Mouse (Mus musculus) hindbrain, embryonic 15.5 days (tissue): ENCODE results near the gene Cx3cl1. TPM values are rescaled to one million over a fixed set of nuclear protein-coding genes. Genes with fewer than 3 reads are reported as not detected.

Source experiments
- ATAC-seq: fragments of 200-750 bp; cut with Nextera tagmentation; 2 replicates; pipeline ENCODE4 v1.8.0; 2017; ENCODE audit warnings: low read depth, moderate number of reproducible peaks, moderate TSS enrichment; ENCODE audit not compliant: low FRiP score
- H3K27ac ChIP-seq: fragments of 300-500 bp; sonication (generic); replicated peaks from 2 replicates; pipeline ENCODE4 v1.5.1; 2015; ENCODE audit warnings: mild to moderate bottlenecking, inconsistent platforms
- H3K27me3 ChIP-seq: fragments of 300-500 bp; sonication (generic); 2 replicates; pipeline ENCODE4 v1.6.1; 2015; ENCODE audit warnings: control low read depth, inconsistent platforms
- H3K36me3 ChIP-seq: fragments of 300-500 bp; sonication (generic); 2 replicates; pipeline ENCODE4 v1.6.1; 2015; ENCODE audit warnings: control low read depth, inconsistent platforms
- H3K4me1 ChIP-seq: fragments of 300-500 bp; sonication (generic); replicated peaks from 2 replicates; pipeline ENCODE4 v1.6.1; 2015; ENCODE audit warnings: control low read depth, inconsistent platforms
- H3K4me2 ChIP-seq: fragments of 300-500 bp; sonication (generic); 2 replicates; pipeline ENCODE4 v1.6.1; 2015; ENCODE audit warnings: moderate library complexity, mild to moderate bottlenecking, inconsistent platforms
- H3K4me3 ChIP-seq: fragments of 300-500 bp; sonication (generic); 2 replicates; pipeline ENCODE4 v1.5.1; 2015; ENCODE audit warnings: mild to moderate bottlenecking, inconsistent platforms
- H3K9ac ChIP-seq: fragments of 300-500 bp; sonication (generic); 2 replicates; pipeline ENCODE4 v1.6.1; 2015; ENCODE audit warnings: inconsistent platforms
- H3K9me3 ChIP-seq: fragments of 300-500 bp; sonication (generic); 2 replicates; pipeline ENCODE4 v1.6.1; 2016; ENCODE audit warnings: control low read depth, inconsistent platforms
- WGBS: fragments of 180-500 bp; shearing (Covaris S2); methylation state at CpG from one replicate; pipeline ENCODE4 v1.1.7; 2015; 5-methylcytosine and 5-hydroxymethylcytosine counted together
- polyA plus RNA-seq: library from polyadenylated mRNA; unstranded; fragments of >200 nt; fragmentation: Nextera tagmentation; extraction: Ambion mirVana; gene quantifications from 2 replicates; pipeline ENCODE4 v1.2.1, GENCODE M21; 2015

Cx3cl1 gene
- polyA plus RNA-seq, 1 experiment from 2014 or later, result 46.3 TPM

DNA sequence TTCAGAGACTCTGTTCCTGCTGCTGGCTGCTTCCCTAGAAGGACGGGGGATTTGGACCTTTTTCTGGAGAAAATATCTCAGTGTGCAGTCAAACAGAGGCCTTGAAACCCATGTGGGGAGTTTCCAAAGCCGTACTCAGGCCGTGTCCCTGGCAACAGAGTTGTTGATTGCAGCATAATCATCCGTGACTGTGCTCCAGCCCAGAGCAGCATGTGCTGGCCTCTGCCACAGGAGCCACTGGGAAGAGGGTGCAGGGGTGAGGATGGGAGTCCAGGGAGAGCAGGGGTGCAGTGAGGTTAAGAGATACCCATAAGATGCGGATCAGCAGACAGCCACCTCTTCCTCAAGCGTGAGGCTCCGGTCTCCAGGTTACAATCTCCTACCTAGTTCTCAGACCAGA, 35.7 kb downstream of the Cx3cl1 start:
- Histone ChIP-seq H3K9ac (no peak overlapping the region), H3K4me3 (no peak overlapping the region), H3K9me3 (no peaks in the 10 kb centered on the region), H3K4me1 (peaks cover 10% of the 10 kb centered on the region), H3K27ac (no peak overlapping the region), H3K27me3 (no peaks in the 10 kb centered on the region), H3K36me3 (no peaks in the 10 kb centered on the region), H3K4me2 (no peak overlapping the region)
- WGBS, result 45% methylated on average over 7 of the region's 7 CpGs
- ATAC-seq, result no peak

DNA sequence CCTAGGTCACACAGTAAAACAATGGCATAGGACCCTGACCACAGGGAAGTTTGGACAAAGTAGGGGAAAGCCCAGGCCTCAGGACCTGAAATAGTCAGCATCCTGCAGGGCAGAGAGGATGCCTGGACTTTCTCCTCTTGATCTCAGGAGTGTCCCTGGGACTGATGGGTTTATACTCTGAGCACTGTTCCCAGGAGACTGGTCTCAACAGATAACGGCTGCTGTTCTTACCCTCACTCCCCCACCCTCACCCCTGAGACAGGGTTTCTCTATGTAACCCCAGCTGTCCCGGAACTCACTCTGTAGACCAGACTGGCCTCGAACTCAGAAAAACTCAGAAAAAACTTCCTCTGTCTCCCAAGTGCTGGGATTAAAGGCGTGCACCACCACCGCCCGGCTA, 36.6 kb downstream of the Cx3cl1 start:
- Histone ChIP-seq H3K4me1 (peaks cover 12% of the 10 kb centered on the region), H3K4me2 (no peak overlapping the region), H3K9ac (no peak overlapping the region), H3K27ac (no peak overlapping the region), H3K36me3 (no peaks in the 10 kb centered on the region), H3K4me3 (no peak overlapping the region), H3K9me3 (no peaks in the 10 kb centered on the region), H3K27me3 (no peaks in the 10 kb centered on the region)
- WGBS, result 84% methylated on average over 6 of the region's 6 CpGs
- ATAC-seq, result no peak

DNA sequence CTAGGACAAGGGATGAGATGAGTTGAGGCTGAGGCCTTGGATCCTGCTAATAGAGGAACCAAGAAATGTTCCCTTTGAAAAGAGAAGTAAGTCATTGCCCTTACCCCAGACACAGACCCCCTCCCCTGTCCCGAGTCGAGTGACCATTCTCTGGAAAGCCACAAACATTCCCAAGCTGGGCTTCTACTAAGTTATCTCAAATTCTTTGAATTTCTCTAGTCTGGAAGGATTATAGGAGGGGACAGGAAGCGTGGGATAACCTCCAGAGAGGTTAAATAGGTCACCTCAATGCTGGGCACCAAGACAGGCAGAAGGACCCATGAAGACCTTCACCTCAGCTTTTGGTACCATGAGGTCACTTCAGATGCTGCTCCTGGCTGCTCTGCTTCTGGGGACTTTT, 38.3 kb downstream of the Cx3cl1 start, which contains the start of gene Ccl17:
Gene Ccl17, plus strand, starts transcription at position 301 of the 400 bp plus-strand sequence.
- WGBS, result 85% methylated on average over 3 of the region's 3 CpGs
- Histone ChIP-seq H3K9ac (no peak within 1 kb of the TSS), H3K9me3 (no peaks in the 10 kb centered on the region)

DNA sequence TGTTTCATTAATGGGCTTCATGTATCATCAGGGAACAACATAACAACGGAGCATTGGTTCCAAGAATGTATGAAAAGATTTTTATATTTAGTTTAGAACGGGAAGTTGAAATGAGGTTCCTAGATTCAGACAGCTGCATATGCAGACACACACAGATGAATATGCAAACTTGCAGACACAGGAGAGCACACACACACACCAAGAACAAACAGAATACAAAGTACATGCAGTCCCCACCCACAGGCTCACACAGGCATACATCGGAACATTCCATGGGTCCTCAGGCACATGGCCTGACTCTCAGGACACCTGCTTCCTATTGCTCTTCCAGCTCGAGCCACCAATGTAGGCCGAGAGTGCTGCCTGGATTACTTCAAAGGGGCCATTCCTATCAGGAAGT, 39.0 kb downstream of the Cx3cl1 start:
- Histone ChIP-seq H3K9me3 (no peaks in the 10 kb centered on the region), H3K9ac (no peak overlapping the region), H3K27me3 (no peaks in the 10 kb centered on the region), H3K4me3 (no peak overlapping the region), H3K27ac (no peak overlapping the region), H3K36me3 (no peaks in the 10 kb centered on the region), H3K4me2 (no peak overlapping the region), H3K4me1 (peaks cover 12% of the 10 kb centered on the region)
- 89% methylated on average over 5 of the region's 5 CpGs for WGBS
- no peak for ATAC-seq

More for the DNA sequence above, 38.3 kb downstream of the Cx3cl1 start, which contains the start of gene Ccl17:
- Histone ChIP-seq H3K27ac (no peak within 1 kb of the TSS), H3K36me3 (no peaks in the 10 kb centered on the region), H3K4me3 (no peak within 1 kb of the TSS), H3K27me3 (no peaks in the 10 kb centered on the region), H3K4me2 (no peak within 1 kb of the TSS), H3K4me1 (peaks cover 12% of the 10 kb centered on the region)
- ATAC-seq, result no peak

DNA sequence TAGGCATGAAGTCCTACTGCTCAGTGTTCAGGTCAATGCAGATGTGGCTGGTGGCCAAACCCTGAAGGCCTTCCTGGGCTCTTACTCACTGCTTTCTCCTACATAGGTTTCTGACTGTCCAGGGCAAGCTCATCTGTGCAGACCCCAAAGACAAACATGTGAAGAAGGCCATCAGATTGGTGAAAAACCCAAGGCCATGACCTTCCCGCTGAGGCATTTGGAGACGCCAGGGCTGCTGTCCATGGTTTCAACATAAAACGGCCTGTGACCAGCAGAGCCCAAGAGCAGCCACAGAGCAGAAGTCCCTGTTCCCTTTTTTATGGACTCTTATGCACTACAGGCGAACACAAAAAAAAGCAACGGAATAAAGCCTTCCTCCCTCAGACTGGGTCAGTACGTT, 39.8 kb downstream of the Cx3cl1 start:
- Histone ChIP-seq H3K36me3 (no peaks in the 10 kb centered on the region), H3K4me2 (no peak overlapping the region), H3K27me3 (no peaks in the 10 kb centered on the region), H3K27ac (no peak overlapping the region), H3K4me3 (no peak overlapping the region), H3K4me1 (peaks cover 12% of the 10 kb centered on the region), H3K9ac (no peak overlapping the region), H3K9me3 (no peaks in the 10 kb centered on the region)
- no peak for ATAC-seq
- 83% methylated on average over 6 of the region's 6 CpGs for WGBS

DNA sequence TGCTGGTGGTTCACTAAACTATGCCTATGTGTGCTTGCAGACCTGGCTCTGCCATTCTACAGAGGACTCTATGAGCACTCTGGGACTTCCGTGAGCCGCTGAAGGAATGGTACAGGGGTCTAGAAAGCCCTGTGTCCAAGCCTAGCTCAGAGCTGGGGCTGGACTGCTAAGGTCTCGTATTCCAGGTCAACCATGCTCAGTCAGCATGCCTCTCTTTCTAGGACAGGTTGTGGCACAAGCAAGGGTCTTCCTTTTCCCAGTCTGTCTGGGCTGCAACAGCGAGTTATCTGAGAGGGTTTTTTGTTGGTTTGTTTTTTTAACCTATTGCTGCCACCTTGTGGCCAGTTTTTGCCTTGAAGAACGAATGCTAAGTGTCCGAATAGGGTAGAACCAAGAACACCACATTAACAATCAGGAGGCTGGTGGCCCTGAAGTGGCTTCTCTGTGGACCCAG, 40.9 kb downstream of the Cx3cl1 start:
- peak overlapping the region; percentile 26 for H3K4me3 ChIP-seq
- no peaks in the 10 kb centered on the region for H3K9me3 ChIP-seq
- H3K4me1 ChIP-seq, result peaks cover 8% of the 10 kb centered on the region
- WGBS, result 26% methylated on average over 6 of the region's 6 CpGs
- peak overlapping the region; percentile 38; the same call in 1 of the 2 replicates for H3K9ac ChIP-seq
- H3K36me3 ChIP-seq, result no peaks in the 10 kb centered on the region
- no peaks in the 10 kb centered on the region for H3K27me3 ChIP-seq
- H3K27ac ChIP-seq, result peak overlapping the region; percentile 81
- ATAC-seq, result peak; percentile 89
- H3K4me2 ChIP-seq, result peak overlapping the region; percentile 51

DNA sequence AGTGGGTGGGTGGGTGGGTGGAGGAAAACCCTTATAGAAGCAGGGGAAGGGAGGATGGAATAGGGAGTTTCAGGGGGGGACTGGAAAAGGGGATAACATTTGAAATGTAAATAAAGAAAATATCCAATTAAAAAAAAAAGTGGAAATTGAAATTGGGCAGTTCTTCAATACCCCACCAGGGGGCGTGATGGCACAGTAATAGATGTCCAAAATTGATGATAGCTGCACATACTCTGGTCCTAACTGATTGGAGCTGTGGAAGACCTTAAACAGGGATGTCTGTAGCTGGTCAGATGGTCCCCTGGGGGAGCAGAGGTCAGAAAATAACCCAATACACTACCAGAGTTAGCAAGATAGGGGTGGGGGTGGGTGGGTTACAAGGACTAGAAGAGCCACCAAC, 42.7 kb downstream of the Cx3cl1 start:
- H3K4me1 ChIP-seq, result peaks cover 8% of the 10 kb centered on the region
- H3K4me2 ChIP-seq, result no peak overlapping the region
- no peak for ATAC-seq
- no peak overlapping the region for H3K27ac ChIP-seq
- no peak overlapping the region for H3K4me3 ChIP-seq
- no peaks in the 10 kb centered on the region for H3K27me3 ChIP-seq
- H3K9ac ChIP-seq, result no peak overlapping the region
- H3K36me3 ChIP-seq, result no peaks in the 10 kb centered on the region
- H3K9me3 ChIP-seq, result no peaks in the 10 kb centered on the region
- WGBS, result 0% methylated on average over 1 of the region's 1 CpGs

DNA sequence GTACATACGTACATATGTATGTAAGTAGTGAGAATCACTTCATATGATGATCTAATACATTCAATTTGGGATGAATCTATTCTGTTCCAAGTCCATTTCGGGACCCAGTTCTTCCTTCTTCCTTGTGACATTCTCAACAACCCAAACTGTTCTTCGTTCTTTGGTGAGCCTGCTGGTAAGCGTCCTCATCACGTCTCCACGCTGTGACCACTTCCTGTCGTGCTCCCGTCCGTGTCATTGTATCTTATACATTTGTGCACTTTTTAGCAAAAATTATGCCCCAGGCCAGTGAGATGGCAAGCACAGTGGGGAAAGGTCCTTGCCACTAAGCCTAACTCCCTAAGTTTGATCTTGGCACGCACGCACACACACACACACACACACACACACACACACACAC, 46.1 kb downstream of the Cx3cl1 start:
- Histone ChIP-seq H3K27me3 (no peaks in the 10 kb centered on the region), H3K9ac (no peak overlapping the region), H3K36me3 (peaks cover 14% of the 10 kb centered on the region; the same call in 1 of the 2 replicates), H3K9me3 (no peaks in the 10 kb centered on the region), H3K27ac (no peak overlapping the region), H3K4me1 (no peaks in the 10 kb centered on the region), H3K4me2 (no peak overlapping the region), H3K4me3 (no peak overlapping the region)
- 93% methylated on average over 11 of the region's 11 CpGs for WGBS
- no peak for ATAC-seq

DNA sequence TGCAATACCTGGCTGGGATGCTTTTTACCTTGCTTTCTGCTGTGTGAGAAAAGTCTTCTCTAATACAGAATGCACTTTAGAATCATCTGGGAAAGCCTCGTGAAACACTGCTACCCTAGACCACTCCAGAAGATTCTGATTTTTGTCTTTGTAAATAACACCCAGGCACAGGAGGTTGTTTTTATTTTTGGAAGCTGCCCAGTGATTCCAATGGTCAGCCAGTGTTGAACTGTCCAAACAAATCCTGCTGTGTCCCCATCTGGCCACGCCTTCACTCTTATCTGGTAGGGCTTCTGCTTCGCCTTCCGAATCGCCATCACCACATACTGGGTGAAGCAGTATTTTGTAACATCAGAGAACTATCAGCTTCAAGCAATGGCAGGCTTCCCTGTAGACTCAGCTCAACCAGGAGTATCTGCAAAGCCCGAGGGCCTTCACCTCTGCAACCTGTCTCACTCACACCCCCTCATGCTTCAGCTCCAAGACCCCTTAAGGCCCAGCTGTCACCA, 47.9 kb downstream of the Cx3cl1 start:
- no peak for ATAC-seq
- no peak overlapping the region for H3K4me3 ChIP-seq
- no peaks in the 10 kb centered on the region for H3K27me3 ChIP-seq
- H3K36me3 ChIP-seq, result peaks cover 19% of the 10 kb centered on the region
- H3K4me2 ChIP-seq, result no peak overlapping the region
- H3K9ac ChIP-seq, result no peak overlapping the region
- no peaks in the 10 kb centered on the region for H3K4me1 ChIP-seq
- no peaks in the 10 kb centered on the region for H3K9me3 ChIP-seq
- H3K27ac ChIP-seq, result no peak overlapping the region
- 86% methylated on average over 6 of the region's 6 CpGs for WGBS

DNA sequence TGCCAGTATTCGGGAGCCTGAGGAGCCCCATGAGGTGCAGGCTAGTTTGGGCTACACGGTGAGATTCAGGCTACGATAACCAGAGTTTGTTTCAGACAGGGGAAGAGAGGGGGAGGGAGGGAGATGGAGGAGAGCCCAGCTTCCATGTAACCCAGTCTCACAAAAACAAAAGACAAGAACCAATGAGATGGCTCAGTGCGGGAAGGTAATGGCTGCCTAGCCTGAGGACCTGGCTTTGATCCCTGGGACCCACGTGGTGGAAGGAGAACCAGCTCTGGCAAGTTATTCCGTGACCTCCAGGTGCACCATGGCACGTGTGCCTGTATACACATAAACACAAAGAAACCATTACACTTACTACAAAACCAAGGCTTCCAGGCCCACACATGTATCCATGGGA, 48.7 kb downstream of the Cx3cl1 start:
- no peak overlapping the region for H3K9ac ChIP-seq
- no peak overlapping the region for H3K4me3 ChIP-seq
- H3K27me3 ChIP-seq, result no peaks in the 10 kb centered on the region
- ATAC-seq, result no peak
- no peak overlapping the region for H3K4me2 ChIP-seq
- H3K27ac ChIP-seq, result no peak overlapping the region
- H3K9me3 ChIP-seq, result no peaks in the 10 kb centered on the region
- 90% methylated on average over 7 of the region's 7 CpGs for WGBS
- H3K4me1 ChIP-seq, result no peaks in the 10 kb centered on the region
- peaks cover 24% of the 10 kb centered on the region for H3K36me3 ChIP-seq

DNA sequence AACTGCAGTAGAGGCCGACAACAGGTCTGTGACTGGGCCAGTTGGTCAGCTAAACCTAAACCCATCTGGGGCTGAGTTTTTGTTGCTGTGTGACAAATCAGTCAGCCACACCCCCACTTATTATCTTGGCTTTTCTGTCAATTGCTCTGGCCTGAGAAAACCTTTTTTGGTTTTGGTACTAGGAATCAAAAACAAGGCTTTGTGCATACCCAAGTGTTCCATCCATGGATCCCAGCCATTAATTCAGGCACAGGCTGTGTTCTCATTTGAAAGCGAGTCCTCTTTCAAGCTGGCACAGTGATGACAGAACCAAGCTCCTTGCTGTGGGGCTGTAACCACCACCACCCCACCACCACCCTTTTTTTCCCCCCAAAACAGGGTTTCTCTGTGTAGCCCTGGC, 49.6 kb downstream of the Cx3cl1 start:
- Histone ChIP-seq H3K9me3 (no peaks in the 10 kb centered on the region), H3K27me3 (no peaks in the 10 kb centered on the region), H3K9ac (no peak overlapping the region), H3K4me3 (no peak overlapping the region), H3K36me3 (peaks cover 32% of the 10 kb centered on the region), H3K4me2 (no peak overlapping the region), H3K4me1 (no peaks in the 10 kb centered on the region), H3K27ac (no peak overlapping the region)
- ATAC-seq, result no peak
- WGBS, result 94% methylated on average over 2 of the region's 2 CpGs

DNA sequence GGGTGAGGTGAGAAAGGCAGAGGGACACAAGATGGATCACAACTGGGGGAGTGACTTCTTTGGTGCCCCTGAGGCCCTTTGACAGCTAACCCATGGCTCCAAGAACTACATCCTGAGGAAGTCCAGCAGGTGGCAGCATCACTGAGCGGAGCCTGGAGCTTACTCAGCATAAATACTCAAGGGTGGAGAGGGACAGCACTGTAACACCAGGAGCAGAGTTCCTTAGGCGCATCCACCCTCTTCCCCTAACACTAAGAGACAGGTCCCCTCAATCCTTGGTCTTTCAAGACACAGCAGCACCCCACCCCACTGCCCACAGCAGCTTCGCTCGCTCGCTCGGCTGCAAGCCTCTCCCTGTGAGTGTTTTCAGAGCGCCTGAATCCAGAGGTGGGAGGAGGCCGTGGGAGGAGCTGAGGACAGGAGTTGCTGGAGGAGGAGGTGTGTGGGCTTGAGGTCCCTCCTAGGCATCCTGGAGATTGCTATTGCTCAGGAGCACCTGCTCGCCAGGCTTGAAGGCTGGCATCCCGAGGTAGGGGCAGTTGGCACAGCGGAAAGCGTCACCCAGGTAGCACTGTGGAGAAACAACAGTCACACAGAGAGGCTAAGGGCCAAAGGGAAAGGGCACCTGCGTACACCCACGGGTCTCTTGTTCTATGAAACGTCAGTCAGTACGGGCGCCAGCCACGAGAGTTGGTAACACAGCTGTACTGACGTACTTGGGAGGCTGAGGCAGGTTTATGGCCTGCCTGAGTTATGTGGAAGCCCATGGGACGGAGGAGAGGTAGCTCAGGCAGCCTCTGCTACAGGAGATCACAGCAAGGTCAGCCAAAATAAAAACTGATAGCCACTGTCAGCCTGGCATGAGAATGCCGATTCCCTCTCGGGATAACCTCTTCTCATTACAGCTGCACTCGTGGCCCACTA, 51.1 kb downstream of the Cx3cl1 start:
- no peak overlapping the region for H3K9ac ChIP-seq
- ATAC-seq, result peak; percentile 59; the same call in 1 of the 2 replicates
- H3K4me3 ChIP-seq, result no peak overlapping the region
- no peaks in the 10 kb centered on the region for H3K9me3 ChIP-seq
- WGBS, result 81% methylated on average over 23 of the region's 23 CpGs
- no peaks in the 10 kb centered on the region for H3K4me1 ChIP-seq
- peaks cover 41% of the 10 kb centered on the region for H3K36me3 ChIP-seq
- H3K27ac ChIP-seq, result no peak overlapping the region
- no peak overlapping the region for H3K4me2 ChIP-seq
- H3K27me3 ChIP-seq, result no peaks in the 10 kb centered on the region
